ENCODE assay signal across 12 mouse cellular contexts in genomic region chr3:9886077-9886476, GRCm38 (mm10).
A peak's percentile ranks its signal among the peaks of the same experiment; 100 is the strongest.
DNase-seq lines count a peak whose midpoint lies in the region; ATAC-seq and TF ChIP-seq lines count a peak whose summit lies in the region.
"Had no signal": no experiment of that assay in that cellular context is flagged by ENCODE, and none has a peak within 500 bp of the region (broad histone marks: within the 10 kb centered on the region; RNA-seq: fewer than 3 reads in every experiment).

No protein-coding gene starts in this region.

- no peaks in the 10 kb centered on the region for H3K9me3 ChIP-seq in hindbrain, embryonic 15.5 days
- no peaks in the 10 kb centered on the region for H3K9me3 ChIP-seq in hindbrain, embryonic 10.5 days
- H3K9me3 ChIP-seq in midbrain, embryonic 15.5 days: no peaks in the 10 kb centered on the region
- H3K9me3 ChIP-seq in midbrain, embryonic 13.5 days: no peaks in the 10 kb centered on the region
- H3K9me3 ChIP-seq in forebrain, embryonic 12.5 days: no peaks in the 10 kb centered on the region
- H3K9me3 ChIP-seq in midbrain, postnatal 0 days (ENCODE audit: low read length): no peaks in the 10 kb centered on the region
- H3K9me3 ChIP-seq: heart, embryonic 15.5 days; lung, embryonic 15.5 days had no signal

- H3K9ac ChIP-seq in hindbrain, embryonic 15.5 days: no peak overlapping the region
- H3K9ac ChIP-seq in midbrain, embryonic 15.5 days: no peak overlapping the region
- H3K9ac ChIP-seq in midbrain, embryonic 13.5 days (replicated peaks): no peak overlapping the region
- H3K9ac ChIP-seq in forebrain, embryonic 12.5 days: no peak overlapping the region
- no peak overlapping the region for H3K9ac ChIP-seq in midbrain, postnatal 0 days (replicated peaks; ENCODE audit: low read length, poor library complexity, severe bottlenecking)
- H3K9ac ChIP-seq: heart, embryonic 15.5 days; lung, embryonic 15.5 days had no signal

- 46% methylated on average over 4 of the region's 4 CpGs for WGBS in hindbrain, embryonic 15.5 days
- 82% methylated on average over 4 of the region's 4 CpGs for WGBS in hindbrain, embryonic 10.5 days
- 51% methylated on average over 4 of the region's 4 CpGs for WGBS in midbrain, embryonic 15.5 days
- WGBS in midbrain, embryonic 13.5 days: 64% methylated on average over 4 of the region's 4 CpGs
- WGBS in forebrain, embryonic 12.5 days: 66% methylated on average over 4 of the region's 4 CpGs
- WGBS in midbrain, postnatal 0 days: 48% methylated on average over 4 of the region's 4 CpGs

- 0 out of 2 replicates have a peak, but pooled peaks have one; percentile 23 for ATAC-seq in hindbrain, embryonic 15.5 days (ENCODE audit: low FRiP score, low read depth)
- ATAC-seq in midbrain, embryonic 15.5 days (replicated peaks): peak; percentile 73
- ATAC-seq in midbrain, embryonic 13.5 days: no peak
- ATAC-seq in forebrain, embryonic 12.5 days (ENCODE audit: low FRiP score): peak; percentile 54; the same call in 1 of the 2 replicates
- peak; percentile 69; the same call in 1 of the 2 replicates for ATAC-seq in midbrain, postnatal 0 days (ENCODE audit: low FRiP score)

- no peak for DNase-seq in hindbrain, embryonic 10.5 days (ENCODE audit: low spot score)
- no peak for DNase-seq in midbrain, postnatal 0 days (ENCODE audit: low spot score)
- DNase-seq in frontal cortex, adult 2 months (ENCODE audit: extremely low spot score in 1 of 2, low spot score in 1 of 2): no peak
- DNase-seq: liver had no signal

- no peak for TF ChIP-seq CTCF in midbrain, postnatal 0 days (IDR thresholded peaks at IDR 0.05)

- no peak overlapping the region for H3K4me2 ChIP-seq in hindbrain, embryonic 15.5 days
- H3K4me2 ChIP-seq in midbrain, embryonic 15.5 days: no peak overlapping the region
- no peak overlapping the region for H3K4me2 ChIP-seq in midbrain, embryonic 13.5 days (replicated peaks)
- H3K4me2 ChIP-seq in forebrain, embryonic 12.5 days: no peak overlapping the region
- H3K4me2 ChIP-seq in midbrain, postnatal 0 days (ENCODE audit: low read depth, low read length, poor library complexity, severe bottlenecking): no peak overlapping the region
- H3K4me2 ChIP-seq: heart, embryonic 15.5 days; lung, embryonic 15.5 days had no signal

- no peak overlapping the region for H3K4me3 ChIP-seq in hindbrain, embryonic 15.5 days
- H3K4me3 ChIP-seq in hindbrain, embryonic 10.5 days: no peak overlapping the region
- H3K4me3 ChIP-seq in midbrain, embryonic 15.5 days: no peak overlapping the region
- H3K4me3 ChIP-seq in midbrain, embryonic 13.5 days (replicated peaks): no peak overlapping the region
- H3K4me3 ChIP-seq in forebrain, embryonic 12.5 days (replicated peaks): no peak overlapping the region
- no peak overlapping the region for H3K4me3 ChIP-seq in midbrain, postnatal 0 days (ENCODE audit: low read depth, low read length)
- H3K4me3 ChIP-seq: heart, adult 2 months; heart, embryonic 15.5 days; lung, embryonic 15.5 days had no signal

- H3K36me3 ChIP-seq in hindbrain, embryonic 15.5 days: no peaks in the 10 kb centered on the region
- no peaks in the 10 kb centered on the region for H3K36me3 ChIP-seq in hindbrain, embryonic 10.5 days
- H3K36me3 ChIP-seq in midbrain, embryonic 15.5 days (replicated peaks): no peaks in the 10 kb centered on the region
- H3K36me3 ChIP-seq in midbrain, embryonic 13.5 days: no peaks in the 10 kb centered on the region
- no peaks in the 10 kb centered on the region for H3K36me3 ChIP-seq in forebrain, embryonic 12.5 days (replicated peaks)
- no peaks in the 10 kb centered on the region for H3K36me3 ChIP-seq in midbrain, postnatal 0 days (ENCODE audit: insufficient read depth, low read length)
- H3K36me3 ChIP-seq: heart, embryonic 15.5 days; lung, embryonic 15.5 days had no signal

- H3K27ac ChIP-seq in hindbrain, embryonic 15.5 days (replicated peaks): no peak overlapping the region
- H3K27ac ChIP-seq in hindbrain, embryonic 10.5 days: no peak overlapping the region
- no peak overlapping the region for H3K27ac ChIP-seq in midbrain, embryonic 15.5 days
- H3K27ac ChIP-seq in midbrain, embryonic 13.5 days: no peak overlapping the region
- H3K27ac ChIP-seq in forebrain, embryonic 12.5 days: no peak overlapping the region
- no peak overlapping the region for H3K27ac ChIP-seq in midbrain, postnatal 0 days (ENCODE audit: low read depth, low read length)
- H3K27ac ChIP-seq: kidney, postnatal 0 days had no signal

- no peaks in the 10 kb centered on the region for H3K27me3 ChIP-seq in hindbrain, embryonic 15.5 days
- no peaks in the 10 kb centered on the region for H3K27me3 ChIP-seq in hindbrain, embryonic 10.5 days (ENCODE audit: insufficient read depth, poor library complexity, severe bottlenecking)
- no peaks in the 10 kb centered on the region for H3K27me3 ChIP-seq in midbrain, embryonic 15.5 days (replicated peaks)
- no peaks in the 10 kb centered on the region for H3K27me3 ChIP-seq in midbrain, embryonic 13.5 days
- no peaks in the 10 kb centered on the region for H3K27me3 ChIP-seq in forebrain, embryonic 12.5 days
- H3K27me3 ChIP-seq in midbrain, postnatal 0 days (ENCODE audit: insufficient read depth, low read length): no peaks in the 10 kb centered on the region
- H3K27me3 ChIP-seq: heart, embryonic 15.5 days; lung, embryonic 15.5 days had no signal

- peaks cover 24% of the 10 kb centered on the region for H3K4me1 ChIP-seq in hindbrain, embryonic 15.5 days (replicated peaks)
- H3K4me1 ChIP-seq in hindbrain, embryonic 10.5 days (replicated peaks): 0 out of 2 replicates have a peak, but pooled peaks cover 3% of the 10 kb centered on the region
- H3K4me1 ChIP-seq in midbrain, embryonic 15.5 days: peaks cover 11% of the 10 kb centered on the region; the same call in 1 of the 2 replicates
- H3K4me1 ChIP-seq in midbrain, embryonic 13.5 days (replicated peaks): peaks cover 14% of the 10 kb centered on the region
- H3K4me1 ChIP-seq in forebrain, embryonic 12.5 days: peaks cover 15% of the 10 kb centered on the region
- H3K4me1 ChIP-seq in midbrain, postnatal 0 days (ENCODE audit: insufficient read depth, low read length): no peaks in the 10 kb centered on the region; the same call in 1 of the 2 replicates
